Mouse (Mus musculus) G1E-ER4 (cell line): ENCODE data around the gene Atp6v0a4. TPM values are rescaled to one million over a fixed set of nuclear protein-coding genes. Genes with fewer than 3 reads are reported as not detected.

Source experiments
- GATA1 ChIP-seq: IDR thresholded peaks from one replicate; pipeline ENCODE4 v1.8.0; 2012; ENCODE audit warnings: low read length, inconsistent platforms
- polyA plus RNA-seq: library from polyadenylated mRNA; stranded (reverse); fragments of >175 nt; gene quantifications from 2 replicates; pipeline ENCODE4 v1.2.3, GENCODE M21; 2012

Atp6v0a4 gene
- polyA plus RNA-seq, 1 experiment = not detected

DNA sequence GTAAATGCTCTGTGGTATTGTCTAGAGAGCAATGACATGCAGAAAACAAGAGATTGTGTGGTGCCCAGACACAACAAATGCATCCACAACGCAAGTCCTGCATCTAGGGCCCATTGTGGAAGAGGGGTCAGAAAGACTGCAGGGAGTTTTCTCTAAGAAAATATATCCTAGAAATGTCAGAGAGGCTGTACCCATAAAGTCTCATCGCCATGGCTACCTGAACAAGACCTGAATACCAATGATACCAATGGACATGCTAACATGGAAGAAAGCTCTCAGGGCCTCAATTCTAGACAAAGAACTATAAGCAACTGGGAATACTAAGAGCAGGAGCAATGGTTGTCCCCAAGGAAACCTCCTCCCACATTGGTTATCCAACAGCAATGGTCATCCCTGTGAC, 111.6 kb downstream of the Atp6v0a4 start:
- TF ChIP-seq GATA1 = no peak

GRCm38 (mm10) chr6:38007459-38007858, 116.9 kb downstream of the Atp6v0a4 start:
- TF ChIP-seq GATA1 = no peak

Other genes with a start within 250 kb of the Atp6v0a4 start
- not detected in 2 replicates for gene Svopl, start 77.6 kb downstream of the Atp6v0a4 start, polyA plus RNA-seq
- not detected in 2 replicates for gene Tmem213, start 15.3 kb downstream of the Atp6v0a4 start, polyA plus RNA-seq
- gene D630045J12Rik, start 129.4 kb upstream of the Atp6v0a4 start, polyA plus RNA-seq = 0.02 TPM in 1 of 2 replicates, not detected in the other
- gene Zc3hav1l, start 174.7 kb upstream of the Atp6v0a4 start, polyA plus RNA-seq = 5.4 and 5.8 TPM in 2 replicates
- gene Zc3hav1, start 230.0 kb upstream of the Atp6v0a4 start, polyA plus RNA-seq = 40.9 and 47.7 TPM in 2 replicates